Mouse (Mus musculus) limb, embryonic 15.5 days (tissue): ENCODE measurements around the gene Manba. TPM values are rescaled to one million over a fixed set of nuclear protein-coding genes. Genes with fewer than 3 reads are reported as not detected.
"Not testable (repeated sequence)": the region's sequence is repeated elsewhere in the genome, so short reads cannot be mapped to it uniquely, and the experiment has no call there.

Experiments used
- ATAC-seq: fragments of 200-750 bp; cut with Nextera tagmentation; 2 replicates; pipeline ENCODE4 v1.8.0; 2017; ENCODE audit warnings: low read depth, moderate TSS enrichment; ENCODE audit not compliant: insufficient number of reproducible peaks, low FRiP score, low TSS enrichment
- H3K27ac ChIP-seq: fragments of 300-500 bp; sonication (generic); 2 replicates; pipeline ENCODE4 v1.5.1; 2015; ENCODE audit warnings: moderate library complexity, mild to moderate bottlenecking, inconsistent platforms
- H3K27me3 ChIP-seq: fragments of 300-500 bp; sonication (generic); 2 replicates; pipeline ENCODE4 v1.6.1; 2015; ENCODE audit warnings: inconsistent platforms
- H3K36me3 ChIP-seq: fragments of 300-500 bp; sonication (generic); 2 replicates; pipeline ENCODE4 v1.6.1; 2015; ENCODE audit warnings: inconsistent platforms
- H3K4me1 ChIP-seq: fragments of 300-500 bp; sonication (generic); 2 replicates; pipeline ENCODE4 v1.6.1; 2015; ENCODE audit warnings: inconsistent platforms
- H3K4me2 ChIP-seq: fragments of 300-500 bp; sonication (generic); 2 replicates; pipeline ENCODE4 v1.6.1; 2015; ENCODE audit warnings: mild to moderate bottlenecking, inconsistent platforms
- H3K4me3 ChIP-seq: fragments of 300-500 bp; sonication (generic); 2 replicates; pipeline ENCODE4 v1.5.1; 2015; ENCODE audit warnings: mild to moderate bottlenecking, inconsistent platforms
- H3K9ac ChIP-seq: fragments of 300-500 bp; sonication (generic); 2 replicates; pipeline ENCODE4 v1.6.1; 2015; ENCODE audit warnings: inconsistent platforms
- H3K9me3 ChIP-seq: fragments of 300-500 bp; sonication (generic); 2 replicates; pipeline ENCODE4 v1.6.1; 2016; ENCODE audit warnings: inconsistent platforms
- WGBS: fragments of 180-500 bp; shearing (Covaris S2); methylation state at CpG from one replicate; pipeline ENCODE4 v1.1.7; 2015; 5-methylcytosine and 5-hydroxymethylcytosine counted together
- polyA plus RNA-seq: library from polyadenylated mRNA; unstranded; fragments of >200 nt; fragmentation: Nextera tagmentation; extraction: Ambion mirVana; gene quantifications from 2 replicates; pipeline ENCODE4 v1.2.1, GENCODE M21; 2015

The Manba gene
- polyA plus RNA-seq, 1 experiment from 2014 or later = 7.4 TPM

- Histone ChIP-seq H3K4me2 (no peak overlapping the region), H3K4me1 (peaks cover 5% of the 10 kb centered on the region; the same call in 1 of the 2 replicates), H3K27ac (no peak overlapping the region), H3K9me3 (no peaks in the 10 kb centered on the region), H3K27me3 (no peaks in the 10 kb centered on the region; the same call in 1 of the 2 replicates), H3K36me3 (no peaks in the 10 kb centered on the region), H3K9ac (no peak overlapping the region), H3K4me3 (no peak overlapping the region)
- ATAC-seq = no peak
- WGBS = 81% methylated on average over 5 of the region's 5 CpGs
Observed at GRCm38 (mm10) chr3:135489865-135490520, 4.6 kb downstream of the Manba start.

- Histone ChIP-seq H3K9me3 (no peaks in the 10 kb centered on the region), H3K36me3 (no peaks in the 10 kb centered on the region), H3K4me3 (no peak overlapping the region), H3K4me2 (no peak overlapping the region), H3K27me3 (no peaks in the 10 kb centered on the region), H3K9ac (no peak overlapping the region), H3K27ac (no peak overlapping the region), H3K4me1 (no peaks in the 10 kb centered on the region)
- WGBS = 83% methylated on average over 6 of the region's 6 CpGs
- ATAC-seq = no peak
Observed at GRCm38 (mm10) chr3:135491102-135491501, 5.7 kb downstream of the Manba start.

GRCm38 (mm10) chr3:135493320-135493719, 7.9 kb downstream of the Manba start:
- 69% methylated on average over 7 of the region's 7 CpGs for WGBS
- not testable (repeated sequence) for H3K9me3 ChIP-seq, ATAC-seq, H3K36me3 ChIP-seq, H3K4me1 ChIP-seq, H3K4me2 ChIP-seq, H3K4me3 ChIP-seq, H3K27ac ChIP-seq, H3K27me3 ChIP-seq, H3K9ac ChIP-seq

- not testable (repeated sequence) for H3K9ac ChIP-seq, H3K27ac ChIP-seq, H3K36me3 ChIP-seq, H3K4me1 ChIP-seq, ATAC-seq, H3K4me2 ChIP-seq, H3K27me3 ChIP-seq, H3K9me3 ChIP-seq, H3K4me3 ChIP-seq
- WGBS = 86% methylated on average over 4 of the region's 4 CpGs
Observed at GRCm38 (mm10) chr3:135497956-135498355, 12.5 kb downstream of the Manba start.

- Histone ChIP-seq H3K9me3 (no peaks in the 10 kb centered on the region), H3K9ac (no peak overlapping the region), H3K27me3 (no peaks in the 10 kb centered on the region), H3K4me3 (no peak overlapping the region), H3K4me2 (no peak overlapping the region), H3K4me1 (peaks cover 6% of the 10 kb centered on the region; the same call in 1 of the 2 replicates), H3K36me3 (no peaks in the 10 kb centered on the region), H3K27ac (no peak overlapping the region)
- WGBS = 79% methylated on average over 5 of the region's 5 CpGs
- ATAC-seq = no peak
Observed at GRCm38 (mm10) chr3:135498891-135499290, 13.5 kb downstream of the Manba start.

- ATAC-seq = no peak
- H3K9me3 ChIP-seq = no peaks in the 10 kb centered on the region
- no peak overlapping the region for H3K4me3 ChIP-seq
- no peak overlapping the region for H3K4me2 ChIP-seq
- no peaks in the 10 kb centered on the region for H3K27me3 ChIP-seq
- no peaks in the 10 kb centered on the region for H3K36me3 ChIP-seq
- H3K4me1 ChIP-seq = peaks cover 6% of the 10 kb centered on the region; the same call in 1 of the 2 replicates
- 76% methylated on average over 5 of the region's 5 CpGs for WGBS
- no peak overlapping the region for H3K27ac ChIP-seq
- H3K9ac ChIP-seq = no peak overlapping the region
Observed at GRCm38 (mm10) chr3:135503160-135503559, 17.7 kb downstream of the Manba start.

- ATAC-seq = no peak
Observed at GRCm38 (mm10) chr3:135505369-135505909, 20.0 kb downstream of the Manba start.

GRCm38 (mm10) chr3:135505916-135506482, 20.6 kb downstream of the Manba start:
- H3K4me2 ChIP-seq = no peak overlapping the region
- no peaks in the 10 kb centered on the region for H3K27me3 ChIP-seq
- H3K27ac ChIP-seq = no peak overlapping the region
- no peak overlapping the region for H3K4me3 ChIP-seq
- H3K9me3 ChIP-seq = no peaks in the 10 kb centered on the region
- peaks cover 6% of the 10 kb centered on the region; the same call in 1 of the 2 replicates for H3K4me1 ChIP-seq
- WGBS = 82% methylated on average over 13 of the region's 13 CpGs
- H3K36me3 ChIP-seq = no peaks in the 10 kb centered on the region
- no peak overlapping the region for H3K9ac ChIP-seq
- no peak for ATAC-seq

More at GRCm38 (mm10) chr3:135505369-135505909, 20.0 kb downstream of the Manba start:
- Histone ChIP-seq H3K36me3 (no peaks in the 10 kb centered on the region), H3K9me3 (no peaks in the 10 kb centered on the region), H3K27me3 (no peaks in the 10 kb centered on the region), H3K9ac (no peak overlapping the region), H3K4me1 (peaks cover 6% of the 10 kb centered on the region; the same call in 1 of the 2 replicates), H3K27ac (no peak overlapping the region), H3K4me3 (no peak overlapping the region), H3K4me2 (no peak overlapping the region)
- 56% methylated on average over 10 of the region's 10 CpGs for WGBS

GRCm38 (mm10) chr3:135507506-135507905, 22.1 kb downstream of the Manba start:
- Histone ChIP-seq H3K27ac (no peak overlapping the region), H3K9me3 (no peaks in the 10 kb centered on the region), H3K4me1 (peaks cover 6% of the 10 kb centered on the region; the same call in 1 of the 2 replicates), H3K4me3 (no peak overlapping the region), H3K27me3 (no peaks in the 10 kb centered on the region), H3K4me2 (no peak overlapping the region), H3K36me3 (no peaks in the 10 kb centered on the region), H3K9ac (no peak overlapping the region)
- ATAC-seq = no peak
- 83% methylated on average over 7 of the region's 7 CpGs for WGBS

- Histone ChIP-seq H3K9ac (no peak overlapping the region), H3K4me2 (no peak overlapping the region), H3K27ac (no peak overlapping the region), H3K9me3 (no peaks in the 10 kb centered on the region), H3K4me3 (no peak overlapping the region), H3K4me1 (peaks cover under 1% of the 10 kb centered on the region; the same call in 1 of the 2 replicates), H3K36me3 (no peaks in the 10 kb centered on the region), H3K27me3 (no peaks in the 10 kb centered on the region)
- 83% methylated on average over 1 of the region's 1 CpGs for WGBS
- no peak for ATAC-seq
Observed at GRCm38 (mm10) chr3:135508191-135508590, 22.8 kb downstream of the Manba start.

GRCm38 (mm10) chr3:135510372-135510771, 25.0 kb downstream of the Manba start:
- H3K9ac ChIP-seq = no peak overlapping the region
- no peak overlapping the region for H3K4me3 ChIP-seq
- H3K27me3 ChIP-seq = no peaks in the 10 kb centered on the region
- no peak overlapping the region for H3K27ac ChIP-seq
- ATAC-seq = no peak
- H3K9me3 ChIP-seq = no peaks in the 10 kb centered on the region
- H3K36me3 ChIP-seq = no peaks in the 10 kb centered on the region
- H3K4me2 ChIP-seq = no peak overlapping the region
- WGBS = 90% methylated on average over 3 of the region's 3 CpGs
- no peaks in the 10 kb centered on the region for H3K4me1 ChIP-seq

GRCm38 (mm10) chr3:135511683-135512082, 26.3 kb downstream of the Manba start:
- H3K9ac ChIP-seq = no peak overlapping the region
- 40% methylated on average over 11 of the region's 11 CpGs for WGBS
- no peaks in the 10 kb centered on the region for H3K4me1 ChIP-seq
- H3K4me2 ChIP-seq = no peak overlapping the region
- no peaks in the 10 kb centered on the region for H3K27me3 ChIP-seq
- no peaks in the 10 kb centered on the region for H3K9me3 ChIP-seq
- no peak overlapping the region for H3K27ac ChIP-seq
- H3K36me3 ChIP-seq = no peaks in the 10 kb centered on the region
- no peak for ATAC-seq
- no peak overlapping the region for H3K4me3 ChIP-seq
